Mouse (Mus musculus): ENCODE measurements around the gene Frmd4a. TPM values are rescaled to one million over a fixed set of nuclear protein-coding genes. Genes with fewer than 3 reads are reported as not detected.
"Not testable (repeated sequence)": the region's sequence is repeated elsewhere in the genome, so short reads cannot be mapped to it uniquely, and the experiment has no call there.

Gene Frmd4a
- polyA plus RNA-seq, 1 experiment from 2014 or later: 49.1 TPM

- 56% methylated on average over 7 of the region's 7 CpGs for WGBS
- Histone ChIP-seq H3K4me3 (peak overlapping the region; percentile 38), H3K27ac (peak overlapping the region; percentile 85), H3K36me3 (no peaks in the 10 kb centered on the region), H3K4me1 (replicated peaks) (peaks cover 55% of the 10 kb centered on the region), H3K27me3 (ENCODE audit: insufficient read depth, poor library complexity, severe bottlenecking) (no peaks in the 10 kb centered on the region), H3K9me3 (no peaks in the 10 kb centered on the region)
- DNase-seq (ENCODE audit: low spot score): no peak
Measured at GRCm38 (mm10) chr2:4301692-4302091, 284.2 kb downstream of the Frmd4a start.

GRCm38 (mm10) chr2:4302119-4302518 lies 284.6 kb downstream of the Frmd4a start:
- H3K27me3 ChIP-seq (ENCODE audit: insufficient read depth, poor library complexity, severe bottlenecking): no peaks in the 10 kb centered on the region
- peak overlapping the region; percentile 38 for H3K4me3 ChIP-seq
- H3K9me3 ChIP-seq: no peaks in the 10 kb centered on the region
- H3K4me1 ChIP-seq (replicated peaks): peaks cover 50% of the 10 kb centered on the region
- WGBS: 91% methylated on average over 3 of the region's 3 CpGs
- no peak overlapping the region for H3K27ac ChIP-seq
- H3K36me3 ChIP-seq: no peaks in the 10 kb centered on the region
- no peak for DNase-seq (ENCODE audit: low spot score)

- Histone ChIP-seq H3K36me3 (no peaks in the 10 kb centered on the region; the same call in 1 of the 2 replicates), H3K9me3 (no peaks in the 10 kb centered on the region)
Measured at GRCm38 (mm10) chr2:4307076-4307475, 289.6 kb downstream of the Frmd4a start.

GRCm38 (mm10) chr2:4314545-4314944 lies 297.0 kb downstream of the Frmd4a start:
- Histone ChIP-seq H3K27me3 (ENCODE audit: insufficient read depth, poor library complexity, severe bottlenecking) (no peaks in the 10 kb centered on the region), H3K9me3 (no peaks in the 10 kb centered on the region), H3K36me3 (no peaks in the 10 kb centered on the region), H3K4me1 (replicated peaks) (no peaks in the 10 kb centered on the region), H3K4me3 (no peak overlapping the region), H3K27ac (no peak overlapping the region)
- DNase-seq (ENCODE audit: low spot score): no peak
- WGBS: 77% methylated on average over 5 of the region's 5 CpGs

More at GRCm38 (mm10) chr2:4307076-4307475, 289.6 kb downstream of the Frmd4a start:
- WGBS: 91% methylated on average over 6 of the region's 6 CpGs
- Histone ChIP-seq H3K4me3 (no peak overlapping the region), H3K27me3 (ENCODE audit: insufficient read depth, poor library complexity, severe bottlenecking) (no peaks in the 10 kb centered on the region), H3K27ac (no peak overlapping the region), H3K4me1 (replicated peaks) (0 out of 2 replicates have a peak, but pooled peaks cover 5% of the 10 kb centered on the region)
- no peak for DNase-seq (ENCODE audit: low spot score)

GRCm38 (mm10) chr2:4316589-4316988 lies 299.1 kb downstream of the Frmd4a start:
- no peak overlapping the region for H3K4me3 ChIP-seq
- H3K4me1 ChIP-seq (replicated peaks): no peaks in the 10 kb centered on the region
- H3K9me3 ChIP-seq: no peaks in the 10 kb centered on the region
- no peaks in the 10 kb centered on the region for H3K27me3 ChIP-seq (ENCODE audit: insufficient read depth, poor library complexity, severe bottlenecking)
- DNase-seq (ENCODE audit: low spot score): peak; percentile 20
- peak overlapping the region; percentile 69 for H3K27ac ChIP-seq
- H3K36me3 ChIP-seq: no peaks in the 10 kb centered on the region
- WGBS: 59% methylated on average over 2 of the region's 2 CpGs

- no peaks in the 10 kb centered on the region for H3K36me3 ChIP-seq
- no peaks in the 10 kb centered on the region for H3K27me3 ChIP-seq (ENCODE audit: insufficient read depth, poor library complexity, severe bottlenecking)
- no peaks in the 10 kb centered on the region for H3K4me1 ChIP-seq (replicated peaks)
- no peak overlapping the region for H3K4me3 ChIP-seq
- WGBS: 86% methylated on average over 4 of the region's 4 CpGs
- no peak overlapping the region for H3K27ac ChIP-seq
- no peak for DNase-seq (ENCODE audit: low spot score)
- H3K9me3 ChIP-seq: no peaks in the 10 kb centered on the region
Measured at GRCm38 (mm10) chr2:4318134-4318533, 300.6 kb downstream of the Frmd4a start.

GRCm38 (mm10) chr2:4326241-4327010 lies 308.9 kb downstream of the Frmd4a start:
- no peak overlapping the region for H3K27ac ChIP-seq
- no peaks in the 10 kb centered on the region for H3K4me1 ChIP-seq (replicated peaks)
- H3K27me3 ChIP-seq (ENCODE audit: insufficient read depth, poor library complexity, severe bottlenecking): no peaks in the 10 kb centered on the region
- H3K4me3 ChIP-seq: no peak overlapping the region
- no peaks in the 10 kb centered on the region for H3K36me3 ChIP-seq
- no peak for DNase-seq (ENCODE audit: low spot score)
- no peaks in the 10 kb centered on the region for H3K9me3 ChIP-seq
- 84% methylated on average over 9 of the region's 9 CpGs for WGBS

- WGBS: 84% methylated on average over 4 of the region's 4 CpGs
- no peak for DNase-seq (ENCODE audit: low spot score)
- Histone ChIP-seq H3K27ac (no peak overlapping the region), H3K4me1 (replicated peaks) (no peaks in the 10 kb centered on the region), H3K9me3 (no peaks in the 10 kb centered on the region), H3K4me3 (no peak overlapping the region), H3K36me3 (no peaks in the 10 kb centered on the region), H3K27me3 (ENCODE audit: insufficient read depth, poor library complexity, severe bottlenecking) (no peaks in the 10 kb centered on the region)
Measured at GRCm38 (mm10) chr2:4327011-4327340, 309.5 kb downstream of the Frmd4a start.

- no peak overlapping the region for H3K27ac ChIP-seq
- no peak for DNase-seq (ENCODE audit: low spot score)
- H3K4me3 ChIP-seq: no peak overlapping the region
- H3K4me1 ChIP-seq (replicated peaks): peaks cover 16% of the 10 kb centered on the region
- H3K36me3 ChIP-seq: no peaks in the 10 kb centered on the region
- no peaks in the 10 kb centered on the region for H3K27me3 ChIP-seq (ENCODE audit: insufficient read depth, poor library complexity, severe bottlenecking)
- 75% methylated on average over 8 of the region's 8 CpGs for WGBS
- H3K9me3 ChIP-seq: no peaks in the 10 kb centered on the region
Measured at GRCm38 (mm10) chr2:4332441-4332840, 314.9 kb downstream of the Frmd4a start.

- H3K4me3 ChIP-seq: no peak overlapping the region
- H3K4me1 ChIP-seq (replicated peaks): peaks cover 21% of the 10 kb centered on the region
- 53% methylated on average over 4 of the region's 4 CpGs for WGBS
- H3K27me3 ChIP-seq (ENCODE audit: insufficient read depth, poor library complexity, severe bottlenecking): no peaks in the 10 kb centered on the region
- DNase-seq (ENCODE audit: low spot score): no peak
- no peak overlapping the region for H3K27ac ChIP-seq
- H3K36me3 ChIP-seq: no peaks in the 10 kb centered on the region
- no peaks in the 10 kb centered on the region for H3K9me3 ChIP-seq
Measured at GRCm38 (mm10) chr2:4334201-4334600, 316.7 kb downstream of the Frmd4a start.

GRCm38 (mm10) chr2:4334936-4335335 lies 317.4 kb downstream of the Frmd4a start:
- WGBS: 92% methylated on average over 5 of the region's 5 CpGs
- Histone ChIP-seq H3K27ac (no peak overlapping the region), H3K4me1 (replicated peaks) (peaks cover 28% of the 10 kb centered on the region)

GRCm38 (mm10) chr2:4335881-4336280 lies 318.4 kb downstream of the Frmd4a start:
- Histone ChIP-seq H3K4me1 (replicated peaks) (peaks cover 37% of the 10 kb centered on the region), H3K9me3 (no peaks in the 10 kb centered on the region), H3K4me3 (no peak overlapping the region), H3K27ac (no peak overlapping the region), H3K36me3 (no peaks in the 10 kb centered on the region), H3K27me3 (ENCODE audit: insufficient read depth, poor library complexity, severe bottlenecking) (no peaks in the 10 kb centered on the region)
- WGBS: 71% methylated on average over 4 of the region's 4 CpGs
- no peak for DNase-seq (ENCODE audit: low spot score)

More at GRCm38 (mm10) chr2:4334936-4335335, 317.4 kb downstream of the Frmd4a start:
- Histone ChIP-seq H3K4me3 (no peak overlapping the region), H3K9me3 (no peaks in the 10 kb centered on the region), H3K36me3 (no peaks in the 10 kb centered on the region), H3K27me3 (ENCODE audit: insufficient read depth, poor library complexity, severe bottlenecking) (no peaks in the 10 kb centered on the region)
- DNase-seq (ENCODE audit: low spot score): no peak

- not testable (repeated sequence) for DNase-seq (ENCODE audit: low spot score); H3K9me3 ChIP-seq; H3K4me3 ChIP-seq; H3K27me3 ChIP-seq (ENCODE audit: insufficient read depth, poor library complexity, severe bottlenecking); H3K36me3 ChIP-seq
- Histone ChIP-seq H3K4me1 (replicated peaks) (peaks cover 38% of the 10 kb centered on the region), H3K27ac (0 out of 2 replicates have a peak overlapping the region, but pooled peaks have one; percentile 35)
- 56% methylated on average over 8 of the region's 8 CpGs for WGBS
Measured at GRCm38 (mm10) chr2:4338290-4338689, 320.8 kb downstream of the Frmd4a start.

Data from hindbrain, embryonic 10.5 days (tissue).